Mouse (Mus musculus) kidney, adult 18-20 months (tissue): ENCODE results near the gene Rs1.
"Not testable (repeated sequence)": the region's sequence is repeated elsewhere in the genome, so short reads cannot be mapped to it uniquely, and the experiment has no call there.

ENCODE experiments used
- DNase-seq: peaks from one replicate; pipeline ENCODE4 v3.0.0; 2021

Rs1 gene

GRCm38 (mm10) chrX:160767713-160768112 lies at the start of gene Rs1:
Rs1 (plus strand) TSS chrX:160768013.
- no peak for DNase-seq

GRCm38 (mm10) chrX:160735650-160736049 lies 32.2 kb upstream of the Rs1 start, which contains the start of gene Ppef1:
Ppef1 (minus strand) TSS chrX:160735765.
- no peak for DNase-seq

GRCm38 (mm10) chrX:160745399-160745798 lies 22.4 kb upstream of the Rs1 start:
- no peak for DNase-seq

- no peak for DNase-seq
Observed at GRCm38 (mm10) chrX:160748653-160749052, 19.2 kb upstream of the Rs1 start.

- DNase-seq = no peak
Observed at GRCm38 (mm10) chrX:160750808-160751207, 17.0 kb upstream of the Rs1 start.

GRCm38 (mm10) chrX:160765389-160766232 lies 2.2 kb upstream of the Rs1 start:
- peak; percentile 94 for DNase-seq

GRCm38 (mm10) chrX:160766233-160766616 lies 1.6 kb upstream of the Rs1 start:
- DNase-seq = no peak

- not testable (repeated sequence) for DNase-seq
Observed at GRCm38 (mm10) chrX:160769622-160770021, 1.8 kb downstream of the Rs1 start.

GRCm38 (mm10) chrX:160773033-160773432 lies 5.2 kb downstream of the Rs1 start:
- DNase-seq = no peak

GRCm38 (mm10) chrX:160782276-160782675 lies 14.5 kb downstream of the Rs1 start:
- DNase-seq = no peak

GRCm38 (mm10) chrX:160794920-160795319 lies 27.1 kb downstream of the Rs1 start:
- no peak for DNase-seq

- DNase-seq = no peak
Observed at GRCm38 (mm10) chrX:160804409-160805150, 36.8 kb downstream of the Rs1 start.

- no peak for DNase-seq
Observed at GRCm38 (mm10) chrX:160808226-160808625, 40.4 kb downstream of the Rs1 start.
